Mouse (Mus musculus): ENCODE measurements around the gene Prkra. TPM values are rescaled to one million over a fixed set of nuclear protein-coding genes. Genes with fewer than 3 reads are reported as not detected.

The Prkra gene
- total and polyA plus RNA-seq, 3 experiments: 7.4 to 24.2 (median 23.1) TPM

DNA sequence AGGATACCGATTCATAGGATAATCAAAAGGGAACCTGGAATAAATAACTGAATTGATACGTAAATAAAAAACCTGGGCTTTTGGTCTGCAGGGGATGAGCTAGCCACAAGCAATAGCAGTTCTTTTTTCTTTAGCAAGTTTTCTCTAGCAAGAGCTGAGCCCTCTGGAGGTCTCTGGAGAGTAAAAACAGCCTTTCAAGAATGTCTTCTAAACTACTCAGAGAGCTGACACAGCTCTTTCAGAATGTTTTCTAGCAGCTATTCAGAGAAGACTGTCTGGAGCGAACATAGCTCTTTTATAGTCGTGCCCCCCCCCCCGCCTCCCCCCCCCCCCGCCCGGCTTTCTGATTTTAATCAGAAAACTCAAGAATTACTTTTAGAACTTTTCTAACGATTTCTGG lies 11.6 kb upstream of the Prkra start:
- ATAC-seq (ENCODE audit: extremely low read depth, insufficient number of reproducible peaks, low FRiP score, poor library complexity, severe bottlenecking) (no peak), DNase-seq (ENCODE audit: low spot score) (no peak)
- no peak for TF ChIP-seq POLR2AphosphoS5 (IDR thresholded peaks at IDR 0.05; ENCODE audit: insufficient replicate concordance, low read depth, low read length)
- no peak for TF ChIP-seq CTCF (IDR thresholded peaks at IDR 0.05; ENCODE audit: low read depth, low read length)
- TF ChIP-seq GATA2 (IDR thresholded peaks at IDR 0.05; ENCODE audit: borderline replicate concordance, low read depth, low read length): no peak
- no peak for TF ChIP-seq GATA1 (IDR thresholded peaks at IDR 0.05; ENCODE audit: borderline replicate concordance, low read length)
- no peak for TF ChIP-seq TAL1 (conservative IDR thresholded peaks at IDR 0.05; ENCODE audit: low read depth, low read length)
- no peak overlapping the region for H3K4me3 ChIP-seq (ENCODE audit: low read depth, low read length)
- H3K4me1 ChIP-seq (ENCODE audit: insufficient read depth, low read depth, low read length): peaks cover 8% of the 10 kb centered on the region
- peaks cover 14% of the 10 kb centered on the region for H3K36me3 ChIP-seq (replicated peaks)
- peaks cover 3% of the 10 kb centered on the region; the same call in 1 of the 2 replicates for H3K27me3 ChIP-seq (ENCODE audit: insufficient read depth, low read length)
- H3K9me3 ChIP-seq (replicated peaks): no peaks in the 10 kb centered on the region

- Histone ChIP-seq H3K36me3 (replicated peaks) (peaks cover 7% of the 10 kb centered on the region), H3K4me1 (ENCODE audit: insufficient read depth, low read depth, low read length) (peaks cover 8% of the 10 kb centered on the region), H3K27me3 (ENCODE audit: insufficient read depth, low read length) (peaks cover 3% of the 10 kb centered on the region; the same call in 1 of the 2 replicates), H3K9me3 (replicated peaks) (no peaks in the 10 kb centered on the region), H3K4me3 (ENCODE audit: low read depth, low read length) (no peak overlapping the region)
- no peak for ATAC-seq (ENCODE audit: extremely low read depth, insufficient number of reproducible peaks, low FRiP score, poor library complexity, severe bottlenecking)
- DNase-seq (ENCODE audit: low spot score): no peak
- TF ChIP-seq GATA2 (IDR thresholded peaks at IDR 0.05; ENCODE audit: borderline replicate concordance, low read depth, low read length) (no peak), POLR2AphosphoS5 (IDR thresholded peaks at IDR 0.05; ENCODE audit: insufficient replicate concordance, low read depth, low read length) (no peak), GATA1 (IDR thresholded peaks at IDR 0.05; ENCODE audit: borderline replicate concordance, low read length) (no peak), TAL1 (conservative IDR thresholded peaks at IDR 0.05; ENCODE audit: low read depth, low read length) (no peak), CTCF (IDR thresholded peaks at IDR 0.05; ENCODE audit: low read depth, low read length) (no peak)
Observed at GRCm38 (mm10) chr2:76658551-76658950, 10.7 kb upstream of the Prkra start.

DNA sequence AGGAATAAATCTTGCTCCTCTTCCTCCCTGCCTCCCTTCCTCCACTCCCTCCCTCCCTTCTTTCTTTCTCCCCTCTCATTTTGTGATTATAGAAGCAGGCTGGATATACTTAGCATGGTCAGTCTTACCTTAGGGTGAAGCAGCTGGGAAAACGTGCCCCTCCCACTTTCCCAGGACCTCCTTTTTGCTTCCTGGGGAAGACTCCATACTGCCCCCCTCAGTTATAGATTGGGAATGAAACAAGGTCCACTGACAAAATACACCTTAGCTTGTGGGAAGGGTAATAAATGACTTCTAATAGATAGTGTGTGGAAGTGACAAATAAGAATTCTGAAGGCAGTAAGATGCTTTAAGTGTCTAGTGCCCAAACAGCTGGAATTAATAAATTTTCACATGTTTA lies 8.2 kb upstream of the Prkra start:
- DNase-seq (ENCODE audit: low spot score) (no peak), ATAC-seq (ENCODE audit: extremely low read depth, insufficient number of reproducible peaks, low FRiP score, poor library complexity, severe bottlenecking) (peak; percentile 15; the same call in 1 of the 2 replicates)
- no peaks in the 10 kb centered on the region; the same call in 1 of the 2 replicates for H3K9me3 ChIP-seq (replicated peaks)
- peaks cover 3% of the 10 kb centered on the region; the same call in 1 of the 2 replicates for H3K27me3 ChIP-seq (ENCODE audit: insufficient read depth, low read length)
- no peaks in the 10 kb centered on the region for H3K36me3 ChIP-seq (replicated peaks)
- peaks cover 8% of the 10 kb centered on the region for H3K4me1 ChIP-seq (ENCODE audit: insufficient read depth, low read depth, low read length)
- H3K4me3 ChIP-seq (ENCODE audit: low read depth, low read length): no peak overlapping the region
- TF ChIP-seq POLR2AphosphoS5 (IDR thresholded peaks at IDR 0.05; ENCODE audit: insufficient replicate concordance, low read depth, low read length) (no peak), CTCF (IDR thresholded peaks at IDR 0.05; ENCODE audit: low read depth, low read length) (no peak), TAL1 (conservative IDR thresholded peaks at IDR 0.05; ENCODE audit: low read depth, low read length) (no peak), GATA2 (IDR thresholded peaks at IDR 0.05; ENCODE audit: borderline replicate concordance, low read depth, low read length) (no peak), GATA1 (IDR thresholded peaks at IDR 0.05; ENCODE audit: borderline replicate concordance, low read length) (no peak)

- DNase-seq (ENCODE audit: low spot score) (no peak), ATAC-seq (ENCODE audit: extremely low read depth, insufficient number of reproducible peaks, low FRiP score, poor library complexity, severe bottlenecking) (no peak)
- H3K9me3 ChIP-seq (replicated peaks): no peaks in the 10 kb centered on the region; the same call in 1 of the 2 replicates
- H3K36me3 ChIP-seq (replicated peaks): no peaks in the 10 kb centered on the region
- TF ChIP-seq GATA1 (IDR thresholded peaks at IDR 0.05; ENCODE audit: borderline replicate concordance, low read length) (no peak), TAL1 (conservative IDR thresholded peaks at IDR 0.05; ENCODE audit: low read depth, low read length) (no peak), POLR2AphosphoS5 (IDR thresholded peaks at IDR 0.05; ENCODE audit: insufficient replicate concordance, low read depth, low read length) (no peak), GATA2 (IDR thresholded peaks at IDR 0.05; ENCODE audit: borderline replicate concordance, low read depth, low read length) (no peak), CTCF (IDR thresholded peaks at IDR 0.05; ENCODE audit: low read depth, low read length) (no peak)
- peaks cover 3% of the 10 kb centered on the region; the same call in 1 of the 2 replicates for H3K27me3 ChIP-seq (ENCODE audit: insufficient read depth, low read length)
- no peak overlapping the region for H3K4me3 ChIP-seq (ENCODE audit: low read depth, low read length)
- peaks cover 8% of the 10 kb centered on the region for H3K4me1 ChIP-seq (ENCODE audit: insufficient read depth, low read depth, low read length)
Observed at GRCm38 (mm10) chr2:76655444-76655843, 7.6 kb upstream of the Prkra start.

- TF ChIP-seq GATA1 (IDR thresholded peaks at IDR 0.05; ENCODE audit: borderline replicate concordance, low read length) (no peak), CTCF (IDR thresholded peaks at IDR 0.05; ENCODE audit: low read depth, low read length) (no peak), TAL1 (conservative IDR thresholded peaks at IDR 0.05; ENCODE audit: low read depth, low read length) (no peak), POLR2AphosphoS5 (IDR thresholded peaks at IDR 0.05; ENCODE audit: insufficient replicate concordance, low read depth, low read length) (no peak), GATA2 (IDR thresholded peaks at IDR 0.05; ENCODE audit: borderline replicate concordance, low read depth, low read length) (no peak)
- peaks cover 3% of the 10 kb centered on the region; the same call in 1 of the 2 replicates for H3K27me3 ChIP-seq (ENCODE audit: insufficient read depth, low read length)
- no peak for ATAC-seq (ENCODE audit: extremely low read depth, insufficient number of reproducible peaks, low FRiP score, poor library complexity, severe bottlenecking)
- no peak overlapping the region for H3K4me3 ChIP-seq (ENCODE audit: low read depth, low read length)
- no peaks in the 10 kb centered on the region for H3K36me3 ChIP-seq (replicated peaks)
- peaks cover 8% of the 10 kb centered on the region for H3K4me1 ChIP-seq (ENCODE audit: insufficient read depth, low read depth, low read length)
- no peaks in the 10 kb centered on the region; the same call in 1 of the 2 replicates for H3K9me3 ChIP-seq (replicated peaks)
- no peak for DNase-seq (ENCODE audit: low spot score)
Observed at GRCm38 (mm10) chr2:76654646-76655045, 6.8 kb upstream of the Prkra start.

DNA sequence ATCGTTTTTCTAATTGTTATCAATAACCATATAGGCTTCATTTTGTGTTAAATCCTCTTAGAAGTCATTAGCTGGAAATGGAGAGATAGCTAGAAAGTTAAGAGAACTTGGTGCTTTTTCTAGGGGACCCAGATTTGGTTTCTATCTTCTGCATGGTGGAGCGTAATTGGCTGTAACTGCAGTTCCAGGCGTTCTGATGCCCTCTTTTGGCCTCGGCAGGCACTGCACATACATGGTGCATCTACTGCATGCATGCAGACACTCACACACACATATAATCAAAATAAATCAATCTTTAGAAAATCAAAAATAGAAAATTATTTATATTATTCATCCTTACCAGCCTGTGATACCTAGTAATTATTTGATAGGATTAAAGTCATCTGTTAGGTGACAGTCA lies 5.3 kb upstream of the Prkra start:
- TF ChIP-seq POLR2AphosphoS5 (IDR thresholded peaks at IDR 0.05; ENCODE audit: insufficient replicate concordance, low read depth, low read length) (no peak), TAL1 (conservative IDR thresholded peaks at IDR 0.05; ENCODE audit: low read depth, low read length) (no peak), GATA2 (IDR thresholded peaks at IDR 0.05; ENCODE audit: borderline replicate concordance, low read depth, low read length) (no peak), GATA1 (IDR thresholded peaks at IDR 0.05; ENCODE audit: borderline replicate concordance, low read length) (no peak), CTCF (IDR thresholded peaks at IDR 0.05; ENCODE audit: low read depth, low read length) (no peak)
- H3K9me3 ChIP-seq (replicated peaks): no peaks in the 10 kb centered on the region; the same call in 1 of the 2 replicates
- no peak overlapping the region for H3K4me3 ChIP-seq (ENCODE audit: low read depth, low read length)
- no peaks in the 10 kb centered on the region for H3K27me3 ChIP-seq (ENCODE audit: insufficient read depth, low read length)
- no peak for ATAC-seq (ENCODE audit: extremely low read depth, insufficient number of reproducible peaks, low FRiP score, poor library complexity, severe bottlenecking)
- peaks cover 15% of the 10 kb centered on the region for H3K4me1 ChIP-seq (ENCODE audit: insufficient read depth, low read depth, low read length)
- H3K36me3 ChIP-seq (replicated peaks): no peaks in the 10 kb centered on the region
- no peak for DNase-seq (ENCODE audit: low spot score)

Measured in G1E (cell line).